Mouse (Mus musculus) ES-Bruce4 (cell line): ENCODE data around the gene Sgcg.

ENCODE experiments used
- CTCF ChIP-seq: IDR thresholded peaks from one replicate; pipeline ENCODE4 v1.8.1; 2011; ENCODE audit warnings: low read depth, low read length
- EP300 ChIP-seq: IDR thresholded peaks from 2 replicates; pipeline ENCODE4 v1.6.1; 2011; ENCODE audit warnings: low read depth, low read length; ENCODE audit not compliant: insufficient read depth
- POLR2A ChIP-seq: IDR thresholded peaks from one replicate; pipeline ENCODE4 v1.8.1; 2011; ENCODE audit warnings: low read length; ENCODE audit not compliant: insufficient read depth

DNA sequence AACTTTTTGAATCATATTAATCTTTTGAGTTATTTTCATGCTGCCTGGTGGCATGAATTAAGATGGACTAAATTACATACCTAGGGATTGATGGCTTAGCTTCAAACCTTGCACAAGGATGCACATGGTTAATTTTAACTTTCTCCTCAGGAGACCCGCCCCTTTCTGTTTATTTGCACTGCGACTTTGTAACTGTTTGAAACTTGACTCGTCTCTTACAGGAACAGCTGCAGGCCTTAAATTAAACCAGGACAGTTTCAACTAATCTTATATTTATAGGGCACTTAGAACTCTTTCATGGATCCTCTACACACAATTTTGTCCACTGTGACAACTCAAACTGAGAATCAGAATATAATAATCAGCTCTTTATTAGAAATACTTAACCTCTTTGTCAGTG is 794 bp upstream of the Sgcg start:
- TF ChIP-seq POLR2A = no peak
- no peak for TF ChIP-seq CTCF
- no peak for TF ChIP-seq EP300
